Mouse (Mus musculus) liver, embryonic 13.5 days (tissue): ENCODE measurements around the gene Rps12-ps3. TPM values are rescaled to one million over a fixed set of nuclear protein-coding genes. Genes with fewer than 3 reads are reported as not detected.

Experiments used
- ATAC-seq: fragments of 200-750 bp; cut with Nextera tagmentation; 2 replicates; pipeline ENCODE4 v1.8.0; 2017; ENCODE audit warnings: low read depth, mild to moderate bottlenecking, moderate number of reproducible peaks, moderate library complexity
- DNase-seq: peaks from one replicate; pipeline ENCODE4 v3.0.0; 2022
- H3K27ac ChIP-seq: fragments of 300-500 bp; sonication (generic); 2 replicates; pipeline ENCODE4 v1.5.1; 2015; ENCODE audit warnings: moderate library complexity, mild to moderate bottlenecking, inconsistent platforms
- H3K27me3 ChIP-seq: fragments of 300-500 bp; sonication (generic); 2 replicates; pipeline ENCODE4 v1.6.1; 2015; ENCODE audit warnings: mild to moderate bottlenecking, inconsistent platforms
- H3K36me3 ChIP-seq: fragments of 300-500 bp; sonication (generic); 2 replicates; pipeline ENCODE4 v1.6.1; 2015; ENCODE audit warnings: mild to moderate bottlenecking, inconsistent platforms
- H3K4me1 ChIP-seq: fragments of 300-500 bp; sonication (generic); replicated peaks from 2 replicates; pipeline ENCODE4 v1.6.1; 2015; ENCODE audit warnings: inconsistent platforms
- H3K4me2 ChIP-seq: fragments of 300-500 bp; sonication (generic); 2 replicates; pipeline ENCODE4 v1.6.1; 2015; ENCODE audit warnings: inconsistent platforms, mild to moderate bottlenecking, moderate library complexity
- H3K4me3 ChIP-seq: fragments of 300-500 bp; sonication (generic); replicated peaks from 2 replicates; pipeline ENCODE4 v1.5.1; 2015; ENCODE audit warnings: mild to moderate bottlenecking, inconsistent platforms
- H3K9ac ChIP-seq: fragments of 300-500 bp; sonication (generic); 2 replicates; pipeline ENCODE4 v1.6.1; 2015; ENCODE audit warnings: mild to moderate bottlenecking, inconsistent platforms
- H3K9me3 ChIP-seq: fragments of 300-500 bp; sonication (generic); replicated peaks from 2 replicates; pipeline ENCODE4 v1.6.1; 2016; ENCODE audit warnings: inconsistent platforms
- WGBS: fragments of 180-500 bp; shearing (Covaris S2); methylation state at CpG from one replicate; pipeline ENCODE4 v1.1.7; 2015; ENCODE audit not compliant: insufficient replicate concordance; 5-methylcytosine and 5-hydroxymethylcytosine counted together
- polyA plus RNA-seq: library from polyadenylated mRNA; unstranded; fragments of >200 nt; fragmentation: Nextera tagmentation; extraction: Ambion mirVana; gene quantifications from 2 replicates; pipeline ENCODE4 v1.2.1, GENCODE M21; 2015

Gene Rps12-ps3
- polyA plus RNA-seq: 14.4 and 21.8 TPM in 2 replicates

DNA sequence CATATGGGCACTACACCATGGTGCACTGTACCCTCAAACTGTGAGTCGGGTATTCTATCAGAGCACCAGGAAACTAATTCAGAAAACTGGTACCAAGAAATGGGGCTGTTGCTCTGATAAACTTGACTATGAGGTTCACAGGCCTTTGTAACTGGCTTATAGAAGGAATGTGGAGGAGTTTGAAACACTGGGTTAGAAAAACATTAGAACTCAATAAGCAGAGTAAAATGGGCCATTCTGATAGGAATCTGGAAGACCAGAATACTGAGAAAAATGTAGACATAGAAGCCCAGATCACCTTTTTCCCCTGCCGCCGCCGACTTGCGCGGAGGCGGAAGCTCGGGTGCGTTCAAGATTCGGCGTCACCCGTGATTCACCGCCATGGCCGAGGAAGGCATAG lies at the start of gene Rps12-ps3:
Gene Rps12-ps3, plus strand, starts transcription at position 301 of the 400 bp plus-strand sequence.
- no peak within 1 kb of the TSS for H3K9ac ChIP-seq
- H3K36me3 ChIP-seq: peaks cover 30% of the 10 kb centered on the region
- no peak within 1 kb of the TSS for H3K4me2 ChIP-seq
- H3K4me3 ChIP-seq: no peak within 1 kb of the TSS
- H3K4me1 ChIP-seq: peaks cover 6% of the 10 kb centered on the region
- no peaks in the 10 kb centered on the region for H3K9me3 ChIP-seq
- ATAC-seq: no peak
- 95% methylated on average over 13 of the region's 14 CpGs for WGBS
- no peak within 1 kb of the TSS for H3K27ac ChIP-seq
- DNase-seq: no peak
- no peaks in the 10 kb centered on the region for H3K27me3 ChIP-seq

DNA sequence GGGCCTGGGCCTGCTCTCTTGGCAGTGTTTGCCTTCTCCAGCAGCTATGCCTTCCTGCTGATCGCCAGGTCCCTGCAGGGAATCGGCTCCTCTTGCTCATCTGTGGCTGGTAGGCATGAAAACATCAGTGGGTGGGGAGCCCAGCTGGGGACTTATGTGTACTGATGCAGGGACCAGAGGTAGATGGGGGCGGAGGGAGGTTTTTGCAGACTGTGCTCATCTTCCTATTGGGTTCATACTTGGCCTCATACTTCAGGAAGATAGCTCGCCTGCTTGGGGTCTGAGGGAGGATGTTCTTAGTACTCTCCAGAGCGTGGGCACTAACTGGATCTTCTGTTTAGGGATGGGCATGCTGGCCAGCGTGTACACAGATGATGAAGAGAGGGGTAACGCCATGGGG lies 48.9 kb upstream of the Rps12-ps3 start:
- Histone ChIP-seq H3K4me3 (no peak overlapping the region), H3K36me3 (no peaks in the 10 kb centered on the region), H3K9ac (no peak overlapping the region), H3K9me3 (no peaks in the 10 kb centered on the region), H3K27ac (no peak overlapping the region), H3K4me2 (no peak overlapping the region), H3K27me3 (no peaks in the 10 kb centered on the region), H3K4me1 (no peaks in the 10 kb centered on the region)
- ATAC-seq: no peak
- 67% methylated on average over 7 of the region's 7 CpGs for WGBS
- no peak for DNase-seq

DNA sequence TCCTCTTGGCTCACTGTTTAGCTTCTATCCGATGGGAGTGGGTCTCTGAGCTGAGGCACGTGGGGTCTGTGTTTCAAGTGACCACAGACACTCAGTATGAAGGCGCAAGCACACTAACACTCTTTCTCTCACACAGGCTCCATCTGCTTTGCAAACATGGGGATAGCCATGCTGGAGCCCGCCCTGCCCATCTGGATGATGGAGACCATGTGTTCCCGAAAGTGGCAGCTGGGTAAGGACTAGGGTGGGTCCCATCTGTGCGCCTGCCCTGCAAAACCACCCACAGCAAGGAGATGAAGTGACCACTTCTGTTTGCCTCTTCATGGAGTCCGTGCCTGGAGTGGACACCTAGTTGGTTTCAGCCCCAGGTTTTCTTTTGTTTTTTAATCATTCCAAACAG lies 45.7 kb upstream of the Rps12-ps3 start:
- Histone ChIP-seq H3K36me3 (peaks cover 3% of the 10 kb centered on the region; the same call in 1 of the 2 replicates), H3K9me3 (no peaks in the 10 kb centered on the region), H3K4me2 (no peak overlapping the region), H3K4me3 (no peak overlapping the region), H3K27ac (no peak overlapping the region), H3K27me3 (no peaks in the 10 kb centered on the region), H3K9ac (no peak overlapping the region), H3K4me1 (no peaks in the 10 kb centered on the region)
- DNase-seq: no peak
- 75% methylated on average over 7 of the region's 7 CpGs for WGBS
- ATAC-seq: no peak

DNA sequence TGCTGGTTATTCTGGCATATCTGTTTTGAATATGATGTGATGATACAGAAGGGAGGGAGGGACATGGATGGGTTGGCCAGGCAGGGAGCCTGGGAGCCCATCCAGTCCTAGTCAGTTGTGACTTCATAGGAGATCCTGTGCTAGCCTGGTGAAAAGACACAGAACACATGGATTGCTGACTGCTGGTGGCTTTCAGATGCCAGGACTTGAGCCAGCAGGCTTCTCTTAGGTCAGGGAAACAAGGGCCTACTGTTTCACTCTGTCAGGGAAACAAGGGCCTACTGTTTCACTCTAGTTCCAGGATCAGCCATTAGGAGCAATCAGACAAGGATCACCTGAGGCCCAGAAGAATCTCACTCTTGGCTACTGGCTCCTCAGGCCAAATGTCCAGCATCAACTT lies 41.2 kb upstream of the Rps12-ps3 start:
- H3K9ac ChIP-seq: no peak overlapping the region

DNA sequence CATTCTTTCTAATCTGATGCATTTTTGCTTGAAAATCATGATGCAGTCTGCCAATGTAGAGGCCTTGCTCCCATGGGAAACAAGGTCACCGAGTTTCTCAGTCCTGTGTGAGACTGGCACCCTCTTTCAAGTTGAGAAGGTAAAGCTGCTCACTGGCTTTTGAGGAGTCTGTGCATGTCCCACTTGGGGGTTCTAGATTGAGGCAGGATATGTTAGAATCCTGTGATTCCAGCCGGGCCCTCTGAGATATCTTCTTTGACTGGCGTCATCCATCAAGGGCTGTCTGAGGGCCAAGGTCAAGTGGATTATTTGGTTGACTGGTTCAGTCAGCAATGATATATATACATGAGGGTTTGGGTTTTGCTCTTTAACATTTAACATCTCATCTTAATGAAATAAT lies 40.1 kb upstream of the Rps12-ps3 start:
- H3K4me2 ChIP-seq: no peak overlapping the region
- H3K27me3 ChIP-seq: no peaks in the 10 kb centered on the region
- H3K9ac ChIP-seq: no peak overlapping the region
- WGBS: 84% methylated on average over 3 of the region's 3 CpGs
- ATAC-seq (no peak), DNase-seq (no peak)
- no peaks in the 10 kb centered on the region for H3K4me1 ChIP-seq
- no peaks in the 10 kb centered on the region for H3K9me3 ChIP-seq
- peaks cover 3% of the 10 kb centered on the region for H3K36me3 ChIP-seq
- H3K4me3 ChIP-seq: no peak overlapping the region
- no peak overlapping the region for H3K27ac ChIP-seq

More for the DNA sequence above, 41.2 kb upstream of the Rps12-ps3 start:
- peaks cover 3% of the 10 kb centered on the region; the same call in 1 of the 2 replicates for H3K36me3 ChIP-seq
- no peaks in the 10 kb centered on the region for H3K27me3 ChIP-seq
- H3K4me3 ChIP-seq: no peak overlapping the region
- DNase-seq: no peak
- H3K4me2 ChIP-seq: no peak overlapping the region
- no peak overlapping the region for H3K27ac ChIP-seq
- H3K9me3 ChIP-seq: no peaks in the 10 kb centered on the region
- ATAC-seq: no peak
- H3K4me1 ChIP-seq: no peaks in the 10 kb centered on the region

DNA sequence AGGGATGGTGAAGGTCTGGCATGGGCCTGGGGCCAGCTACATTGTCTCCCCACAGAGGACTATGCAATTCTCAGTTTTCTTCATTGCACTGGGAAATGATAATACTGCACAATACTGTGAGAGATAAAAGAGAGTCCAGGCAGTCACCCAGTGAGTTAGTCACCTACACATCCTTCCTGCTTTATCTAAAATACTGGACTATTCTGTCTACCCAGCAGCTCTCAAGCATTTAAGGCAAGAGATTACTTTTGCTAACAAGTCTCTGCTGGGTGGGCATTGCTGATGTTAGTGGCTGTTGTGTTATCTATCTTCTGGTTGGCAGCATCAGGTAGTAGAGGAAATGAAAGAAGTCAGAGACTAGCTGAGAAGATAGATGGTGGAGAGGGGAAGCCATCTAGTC lies 33.0 kb upstream of the Rps12-ps3 start:
- Histone ChIP-seq H3K9ac (no peak overlapping the region), H3K27ac (no peak overlapping the region), H3K4me1 (peaks cover 7% of the 10 kb centered on the region), H3K27me3 (no peaks in the 10 kb centered on the region), H3K4me3 (no peak overlapping the region), H3K4me2 (no peak overlapping the region), H3K36me3 (no peaks in the 10 kb centered on the region; the same call in 1 of the 2 replicates), H3K9me3 (no peaks in the 10 kb centered on the region)
- ATAC-seq (no peak), DNase-seq (no peak)

DNA sequence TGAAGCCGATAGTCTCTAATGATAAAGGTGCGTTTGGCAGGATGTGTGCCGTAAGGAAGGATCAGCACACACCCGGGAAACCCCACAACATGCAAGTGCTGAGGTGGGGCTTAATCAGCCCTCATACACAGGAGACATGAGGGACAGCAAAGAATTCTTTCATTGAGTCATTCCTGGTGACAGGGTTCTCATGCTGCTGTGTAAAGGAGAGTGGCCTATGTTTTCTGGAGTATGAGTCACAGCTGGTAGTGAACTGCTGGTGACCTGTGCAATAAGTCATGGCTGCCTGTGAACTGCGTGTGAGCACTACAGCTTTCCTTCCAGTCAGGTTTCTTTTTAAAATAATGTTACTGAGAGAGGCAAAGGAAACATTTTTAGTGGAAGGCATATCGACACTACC lies 32.3 kb upstream of the Rps12-ps3 start:
- H3K9me3 ChIP-seq: no peaks in the 10 kb centered on the region
- no peak overlapping the region for H3K27ac ChIP-seq
- no peaks in the 10 kb centered on the region; the same call in 1 of the 2 replicates for H3K36me3 ChIP-seq
- DNase-seq (no peak), ATAC-seq (no peak)
- H3K4me3 ChIP-seq: no peak overlapping the region
- H3K9ac ChIP-seq: no peak overlapping the region
- no peak overlapping the region for H3K4me2 ChIP-seq
- H3K27me3 ChIP-seq: no peaks in the 10 kb centered on the region
- peaks cover 7% of the 10 kb centered on the region for H3K4me1 ChIP-seq
- 81% methylated on average over 6 of the region's 6 CpGs for WGBS

DNA sequence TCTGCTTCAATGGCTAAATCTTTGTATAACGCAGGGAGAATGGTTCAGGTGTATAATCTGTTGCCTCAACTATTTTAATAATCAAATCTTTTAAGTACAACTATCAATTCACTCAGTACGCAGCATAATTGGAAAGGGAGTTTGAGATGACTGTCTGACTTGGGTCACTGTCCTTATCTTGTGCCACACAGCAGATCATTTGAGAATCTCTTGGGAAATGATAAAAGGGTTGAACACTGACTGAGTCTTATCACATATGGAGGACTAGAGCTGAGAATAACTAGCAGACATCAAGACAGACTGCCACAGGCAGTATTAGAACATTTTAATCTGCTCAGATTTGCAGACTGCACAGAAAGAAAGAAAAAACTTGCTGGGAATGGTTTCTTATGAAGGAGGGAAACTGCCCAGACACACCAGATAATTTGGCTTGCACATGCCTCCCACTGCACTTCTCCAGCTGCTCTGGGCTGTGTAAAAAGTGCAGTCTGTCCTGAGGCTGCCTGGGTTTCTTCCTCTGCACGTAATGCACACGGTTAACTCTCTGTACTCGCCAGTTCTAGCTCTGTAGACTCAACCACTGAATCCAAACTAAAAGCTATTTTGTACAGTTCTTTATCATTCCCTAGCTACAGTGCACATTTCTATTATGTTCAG lies 29.8 kb upstream of the Rps12-ps3 start:
- H3K4me3 ChIP-seq: no peak overlapping the region
- ATAC-seq: no peak
- no peaks in the 10 kb centered on the region for H3K9me3 ChIP-seq
- 67% methylated on average over 5 of the region's 5 CpGs for WGBS
- DNase-seq: no peak
- peaks cover 7% of the 10 kb centered on the region for H3K4me1 ChIP-seq
- no peak overlapping the region for H3K9ac ChIP-seq
- H3K27me3 ChIP-seq: no peaks in the 10 kb centered on the region
- peaks cover 6% of the 10 kb centered on the region; the same call in 1 of the 2 replicates for H3K36me3 ChIP-seq
- H3K27ac ChIP-seq: no peak overlapping the region
- no peak overlapping the region for H3K4me2 ChIP-seq

DNA sequence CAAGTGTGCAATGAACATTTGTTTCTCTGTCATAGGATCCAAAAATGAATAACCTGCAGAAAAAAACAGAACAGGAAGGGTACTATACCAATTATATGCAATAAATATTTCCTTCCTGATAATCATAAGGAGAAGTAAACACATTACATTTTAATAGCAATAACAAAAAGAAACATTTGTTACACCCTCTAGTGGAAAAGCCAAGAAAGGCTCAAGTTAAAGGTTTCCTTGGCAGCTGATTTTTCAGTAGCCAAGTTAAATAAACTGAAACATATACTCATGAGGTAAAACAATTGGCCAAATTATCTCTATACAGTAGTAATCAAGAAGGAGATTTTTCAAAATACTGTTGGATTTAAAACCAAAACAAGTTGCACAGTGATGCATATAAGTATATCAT lies 6.8 kb upstream of the Rps12-ps3 start:
- no peak for ATAC-seq
- no peak for DNase-seq
- H3K27me3 ChIP-seq: no peaks in the 10 kb centered on the region

DNA sequence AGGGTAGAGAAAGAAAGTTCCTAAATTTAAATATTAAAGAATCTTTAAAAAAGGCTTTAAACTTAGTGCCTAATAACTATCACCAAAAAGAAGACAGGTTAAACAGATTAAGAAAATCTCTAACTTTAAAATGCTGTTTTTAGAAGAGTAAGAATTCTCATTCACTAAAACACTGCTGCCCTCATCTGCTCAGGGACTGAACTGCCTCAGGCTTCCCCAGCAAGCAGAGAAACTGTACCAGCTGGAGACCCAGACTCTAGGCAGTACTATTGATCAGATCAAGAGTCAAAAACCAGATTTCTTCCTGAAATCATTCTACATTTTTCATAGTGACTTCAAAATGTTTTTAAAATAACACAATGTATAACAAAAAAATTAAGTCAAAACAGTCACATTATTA lies 5.5 kb upstream of the Rps12-ps3 start:
- ATAC-seq (no peak), DNase-seq (no peak)
- Histone ChIP-seq H3K9ac (no peak overlapping the region), H3K27ac (no peak overlapping the region), H3K4me1 (no peaks in the 10 kb centered on the region; the same call in 1 of the 2 replicates), H3K27me3 (no peaks in the 10 kb centered on the region), H3K4me3 (no peak overlapping the region), H3K36me3 (peaks cover 18% of the 10 kb centered on the region), H3K4me2 (no peak overlapping the region), H3K9me3 (no peaks in the 10 kb centered on the region)

More for the DNA sequence above, 6.8 kb upstream of the Rps12-ps3 start:
- H3K4me2 ChIP-seq: no peak overlapping the region
- H3K4me3 ChIP-seq: no peak overlapping the region
- no peak overlapping the region for H3K9ac ChIP-seq
- no peak overlapping the region for H3K27ac ChIP-seq
- peaks cover 18% of the 10 kb centered on the region for H3K36me3 ChIP-seq
- no peaks in the 10 kb centered on the region for H3K9me3 ChIP-seq
- no peaks in the 10 kb centered on the region; the same call in 1 of the 2 replicates for H3K4me1 ChIP-seq

DNA sequence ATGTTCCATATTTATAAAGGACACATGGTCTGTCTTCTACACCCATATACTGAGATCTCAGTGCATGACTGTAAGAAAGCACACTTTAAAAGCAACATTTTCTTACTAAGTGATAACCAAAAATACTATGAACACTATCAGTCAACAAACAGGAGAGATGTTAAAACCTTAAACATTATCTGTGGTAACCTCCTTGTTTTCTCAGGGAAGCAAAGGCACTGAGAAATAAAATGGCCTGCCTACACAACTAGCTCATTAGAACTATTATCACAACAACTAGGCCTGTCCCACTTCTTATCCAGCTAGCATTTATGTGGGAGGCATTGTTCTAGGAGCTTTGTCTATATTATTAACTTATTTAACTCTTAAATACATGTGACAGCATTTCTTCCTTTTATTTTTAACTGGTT lies 8.7 kb downstream of the Rps12-ps3 start:
- no peaks in the 10 kb centered on the region for H3K9me3 ChIP-seq
- H3K9ac ChIP-seq: no peak overlapping the region; the same call in 1 of the 2 replicates
- no peak overlapping the region for H3K4me2 ChIP-seq
- H3K27ac ChIP-seq: no peak overlapping the region; the same call in 1 of the 2 replicates
- no peak overlapping the region for H3K4me3 ChIP-seq
- peaks cover 12% of the 10 kb centered on the region; the same call in 1 of the 2 replicates for H3K36me3 ChIP-seq
- H3K4me1 ChIP-seq: peaks cover 45% of the 10 kb centered on the region
- DNase-seq (no peak), ATAC-seq (peak; percentile 88)
- H3K27me3 ChIP-seq: no peaks in the 10 kb centered on the region

DNA sequence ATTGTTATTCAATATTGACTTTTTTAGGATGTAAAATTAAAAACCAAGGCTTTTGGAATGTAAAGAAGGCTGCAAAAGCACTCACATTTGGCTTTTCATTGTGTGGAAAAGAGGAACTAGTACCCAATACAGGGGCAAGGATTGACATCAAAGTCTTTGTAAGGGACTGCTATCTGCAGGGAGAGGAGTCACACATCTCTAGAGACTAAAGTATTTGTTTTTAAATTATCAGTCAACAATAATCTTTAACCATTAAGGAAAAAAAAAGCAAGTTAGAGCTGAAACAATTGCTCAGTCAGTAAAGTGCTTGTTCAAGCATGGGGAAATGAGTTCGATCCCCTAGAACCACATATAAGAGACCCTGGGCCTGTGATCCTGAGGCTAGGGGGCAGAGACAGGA lies 14.6 kb downstream of the Rps12-ps3 start:
- Histone ChIP-seq H3K27ac (no peak overlapping the region), H3K36me3 (peaks cover 13% of the 10 kb centered on the region), H3K9ac (no peak overlapping the region), H3K4me3 (no peak overlapping the region), H3K9me3 (no peaks in the 10 kb centered on the region), H3K4me1 (peaks cover 73% of the 10 kb centered on the region), H3K27me3 (no peaks in the 10 kb centered on the region), H3K4me2 (no peak overlapping the region)
- WGBS: 83% methylated on average over 1 of the region's 1 CpGs
- DNase-seq (no peak), ATAC-seq (no peak)
